Mouse (Mus musculus) gastrocnemius, adult 8-10 months (tissue): Measurements from ENCODE around the gene Npas3. TPM values are rescaled to one million over a fixed set of nuclear protein-coding genes. Genes with fewer than 3 reads are reported as not detected.

Experiments
- DNase-seq, 2 experiments: peaks; one replicate each; pipeline ENCODE4 v3.0.0; 2022; ENCODE audit warnings: low spot score in 2 of 2
- total RNA-seq, 4 experiments: library from RNA; stranded (reverse); gene quantifications; 2 replicates each; pipeline ENCODE4 v1.2.4; 2022

Gene Npas3
- total RNA-seq, 4 experiments from 2014 or later, result 0.07 TPM; not detected in 3

GRCm38 (mm10) chr12:54048126-54048525 is 799.6 kb downstream of the Npas3 start:
- DNase-seq, result no peak

- DNase-seq, result no peak
Measured at GRCm38 (mm10) chr12:54049926-54050325, 801.4 kb downstream of the Npas3 start.

- DNase-seq, result no peak
Measured at GRCm38 (mm10) chr12:54052939-54053338, 804.5 kb downstream of the Npas3 start.

- DNase-seq, result no peak
Measured at GRCm38 (mm10) chr12:54053598-54053997, 805.1 kb downstream of the Npas3 start.

- DNase-seq, result peak; percentile 11 to 22
Measured at GRCm38 (mm10) chr12:54060732-54061131, 812.3 kb downstream of the Npas3 start.

GRCm38 (mm10) chr12:54061168-54061567 is 812.7 kb downstream of the Npas3 start:
- no peak for DNase-seq

GRCm38 (mm10) chr12:54064986-54065385 is 816.5 kb downstream of the Npas3 start:
- DNase-seq, result no peak

- no peak for DNase-seq
Measured at GRCm38 (mm10) chr12:54065607-54066006, 817.1 kb downstream of the Npas3 start.

GRCm38 (mm10) chr12:54067419-54067818 is 818.9 kb downstream of the Npas3 start:
- DNase-seq, result no peak

GRCm38 (mm10) chr12:54067886-54068756 is 819.6 kb downstream of the Npas3 start:
- no peak for DNase-seq

GRCm38 (mm10) chr12:54068757-54069146 is 820.3 kb downstream of the Npas3 start:
- no peak for DNase-seq

GRCm38 (mm10) chr12:54074012-54074411 is 825.5 kb downstream of the Npas3 start:
- DNase-seq, result no peak

- no peak for DNase-seq
Measured at GRCm38 (mm10) chr12:54080996-54081395, 832.5 kb downstream of the Npas3 start.

- no peak for DNase-seq
Measured at GRCm38 (mm10) chr12:54093729-54094128, 845.3 kb downstream of the Npas3 start.

GRCm38 (mm10) chr12:54096492-54096891 is 848.0 kb downstream of the Npas3 start:
- no peak for DNase-seq

- no peak for DNase-seq
Measured at GRCm38 (mm10) chr12:54098136-54098535, 849.7 kb downstream of the Npas3 start.

- peak; percentile 48 to 55 for DNase-seq
Measured at GRCm38 (mm10) chr12:54098785-54099184, 850.3 kb downstream of the Npas3 start.

GRCm38 (mm10) chr12:54099458-54099857 is 851.0 kb downstream of the Npas3 start:
- DNase-seq, result no peak

- DNase-seq, result no peak
Measured at GRCm38 (mm10) chr12:54101307-54101870, 852.9 kb downstream of the Npas3 start.

GRCm38 (mm10) chr12:54102500-54102899 is 854.0 kb downstream of the Npas3 start:
- no peak for DNase-seq

- no peak for DNase-seq
Measured at GRCm38 (mm10) chr12:54105531-54105930, 857.1 kb downstream of the Npas3 start.

- DNase-seq, result no peak
Measured at GRCm38 (mm10) chr12:54105946-54106345, 857.5 kb downstream of the Npas3 start.

- no peak for DNase-seq
Measured at GRCm38 (mm10) chr12:54110342-54110741, 861.9 kb downstream of the Npas3 start.
